Mouse (Mus musculus) MEL-GATA-1-ER (cell line): ENCODE results near the gene Tbxas1.
A peak's percentile ranks its signal among the peaks of the same experiment; 100 is the strongest.

Source experiments
- DNase-seq: peaks from one replicate; pipeline ENCODE4 v3.0.0-alpha.2; 2012; ENCODE audit warnings: low read depth; ENCODE audit errors: extremely low read depth

Tbxas1 gene

DNA sequence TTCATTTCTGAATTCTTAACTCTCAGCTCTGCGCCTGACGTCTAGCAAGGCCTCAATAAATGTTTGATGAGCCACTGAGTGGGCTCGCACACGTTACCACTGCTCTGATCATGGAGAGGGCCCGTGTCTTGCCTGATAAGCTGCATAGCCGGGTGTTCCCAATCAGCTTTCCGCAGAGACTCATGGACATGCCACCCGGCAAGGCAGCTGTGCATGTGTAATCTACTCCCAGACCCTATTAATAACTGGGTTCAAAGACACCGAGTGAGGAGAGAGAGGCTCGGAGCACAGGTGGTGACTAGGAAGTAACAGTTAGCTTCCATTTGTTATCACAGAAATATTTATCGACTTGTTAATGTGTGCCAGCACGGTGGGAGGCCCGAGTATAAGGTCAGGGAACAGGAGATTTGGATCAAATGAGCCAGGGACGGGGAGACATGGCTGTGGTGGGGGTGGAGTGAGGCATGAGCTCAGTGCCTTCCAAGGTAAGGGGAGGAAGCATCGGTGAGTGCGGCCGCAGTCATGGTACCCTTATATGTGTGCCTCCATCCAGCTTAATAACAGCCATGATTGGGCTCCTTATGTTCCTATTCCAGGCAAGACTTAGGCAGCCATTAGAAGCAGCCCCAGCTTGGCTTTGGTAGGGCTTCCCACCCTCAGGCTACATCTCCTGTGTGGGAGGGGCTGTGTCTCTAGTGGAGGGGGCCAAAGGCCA lies 46.0 kb downstream of the Tbxas1 start:
- DNase-seq: peak; percentile 88

DNA sequence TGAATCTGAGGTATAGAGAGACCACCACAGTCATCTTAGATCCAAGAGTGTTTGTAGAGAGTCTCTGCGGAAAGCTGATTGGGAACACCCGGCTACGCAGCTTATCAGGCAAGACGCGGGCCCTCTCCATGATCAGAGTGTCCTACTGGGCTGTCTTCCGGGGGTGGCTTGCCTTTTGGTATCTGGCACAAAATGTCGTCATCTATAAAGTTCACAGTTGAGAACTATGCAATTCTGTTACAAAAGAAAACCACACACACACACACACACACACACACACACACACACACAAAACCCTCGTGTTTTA lies 46.6 kb downstream of the Tbxas1 start:
- DNase-seq: no peak

DNA sequence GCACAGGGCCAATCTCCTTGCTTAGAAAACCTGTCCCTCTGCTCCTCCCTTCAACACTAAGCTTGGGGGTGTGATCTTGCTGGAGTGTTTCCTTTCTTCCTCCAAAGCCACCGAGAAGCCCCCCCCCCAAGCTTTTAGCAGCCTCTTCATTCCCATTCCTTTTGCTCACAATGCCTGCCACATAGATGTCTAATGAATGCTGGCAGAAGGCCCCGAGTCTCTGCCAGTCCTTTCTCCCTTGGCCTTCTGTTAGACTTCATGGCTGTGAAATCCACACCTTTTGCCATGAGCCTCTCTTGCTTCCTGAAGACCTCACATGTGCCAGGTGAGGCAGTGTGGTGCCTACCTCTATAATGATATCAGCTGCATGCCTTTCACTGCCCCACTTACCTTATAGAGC lies 47.3 kb downstream of the Tbxas1 start:
- DNase-seq: no peak

DNA sequence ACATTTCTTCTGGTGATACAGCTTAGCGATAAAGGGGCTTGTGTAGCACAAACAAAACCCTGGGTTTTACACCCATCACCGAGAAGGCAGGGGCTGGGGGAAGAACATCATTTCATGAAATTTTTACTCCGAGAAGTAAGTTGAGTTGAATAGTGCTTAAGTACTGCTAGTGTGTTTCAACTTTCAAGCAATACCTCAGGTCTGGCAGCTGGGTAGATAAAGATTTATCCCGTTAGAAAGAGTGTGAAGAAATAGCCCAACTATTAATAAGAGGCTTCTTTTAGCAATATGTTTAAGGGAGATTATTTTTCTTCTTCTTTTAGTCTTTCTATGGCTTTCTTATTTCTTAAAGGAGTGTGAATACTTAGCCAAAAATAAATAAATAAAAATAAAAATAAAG lies 48.2 kb downstream of the Tbxas1 start:
- DNase-seq: no peak

DNA sequence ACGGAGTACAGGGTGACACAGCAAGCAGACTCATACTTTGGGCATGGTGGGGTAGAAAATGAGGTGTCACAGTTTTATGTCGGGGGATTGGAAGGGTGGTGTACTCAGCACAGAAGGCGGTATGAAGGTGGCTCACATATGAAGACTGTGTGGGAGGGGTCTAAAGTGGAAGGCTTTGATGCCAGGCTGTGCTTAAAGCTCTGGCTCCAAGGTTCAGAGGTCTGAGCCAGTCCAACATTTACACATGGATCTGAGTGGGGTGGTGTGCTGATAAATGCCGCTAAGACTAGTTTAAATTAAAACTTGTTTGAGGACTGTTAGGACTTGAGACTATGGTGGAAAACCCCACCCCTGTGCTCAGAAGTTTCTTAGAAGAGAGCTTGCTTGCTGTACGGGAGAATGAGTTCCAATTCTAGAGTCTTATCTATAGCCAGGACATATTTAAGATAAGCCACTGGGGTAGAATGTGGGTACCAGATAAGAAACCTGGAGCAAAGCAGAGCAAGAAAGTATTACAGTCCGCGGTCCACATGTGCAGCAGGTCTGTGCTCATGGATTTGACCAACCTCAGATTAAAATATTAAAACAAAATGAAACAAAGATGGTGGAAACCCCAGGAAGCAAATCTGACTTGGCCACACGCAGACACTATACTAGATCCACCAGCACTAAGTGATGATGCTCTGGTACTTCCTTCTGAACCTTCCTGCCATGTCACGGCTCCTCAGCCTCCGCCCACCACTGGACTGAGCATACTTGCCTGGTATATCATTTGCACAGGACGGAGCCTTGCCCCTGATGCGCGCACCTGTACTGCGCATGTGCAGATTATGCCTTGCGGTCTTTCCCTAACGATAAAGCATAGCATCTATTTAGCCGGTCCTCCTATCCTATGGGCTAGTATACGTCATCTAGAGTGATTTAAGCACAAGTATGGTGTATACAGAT lies 48.9 kb downstream of the Tbxas1 start:
- peak; percentile 92 for DNase-seq

DNA sequence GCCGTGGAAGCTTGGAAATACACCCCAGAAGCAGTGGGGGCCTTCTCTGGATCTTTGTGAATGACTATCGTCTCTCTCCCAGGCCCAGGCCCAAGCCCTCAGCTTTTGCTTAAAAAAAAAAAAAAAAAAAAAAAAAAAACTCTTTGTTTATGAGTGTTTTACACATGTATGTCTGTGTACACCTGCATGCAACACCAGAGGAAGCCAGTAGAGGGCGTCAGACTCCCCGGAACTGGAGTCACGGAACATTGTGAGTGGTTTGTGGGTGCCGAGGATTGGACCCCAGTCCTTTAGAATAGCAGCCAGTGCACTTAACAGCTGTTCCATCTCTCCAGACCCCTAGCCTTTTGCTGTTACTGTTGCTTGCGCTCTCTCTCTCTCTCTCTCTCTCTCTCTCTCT lies 50.5 kb downstream of the Tbxas1 start:
- DNase-seq: no peak

DNA sequence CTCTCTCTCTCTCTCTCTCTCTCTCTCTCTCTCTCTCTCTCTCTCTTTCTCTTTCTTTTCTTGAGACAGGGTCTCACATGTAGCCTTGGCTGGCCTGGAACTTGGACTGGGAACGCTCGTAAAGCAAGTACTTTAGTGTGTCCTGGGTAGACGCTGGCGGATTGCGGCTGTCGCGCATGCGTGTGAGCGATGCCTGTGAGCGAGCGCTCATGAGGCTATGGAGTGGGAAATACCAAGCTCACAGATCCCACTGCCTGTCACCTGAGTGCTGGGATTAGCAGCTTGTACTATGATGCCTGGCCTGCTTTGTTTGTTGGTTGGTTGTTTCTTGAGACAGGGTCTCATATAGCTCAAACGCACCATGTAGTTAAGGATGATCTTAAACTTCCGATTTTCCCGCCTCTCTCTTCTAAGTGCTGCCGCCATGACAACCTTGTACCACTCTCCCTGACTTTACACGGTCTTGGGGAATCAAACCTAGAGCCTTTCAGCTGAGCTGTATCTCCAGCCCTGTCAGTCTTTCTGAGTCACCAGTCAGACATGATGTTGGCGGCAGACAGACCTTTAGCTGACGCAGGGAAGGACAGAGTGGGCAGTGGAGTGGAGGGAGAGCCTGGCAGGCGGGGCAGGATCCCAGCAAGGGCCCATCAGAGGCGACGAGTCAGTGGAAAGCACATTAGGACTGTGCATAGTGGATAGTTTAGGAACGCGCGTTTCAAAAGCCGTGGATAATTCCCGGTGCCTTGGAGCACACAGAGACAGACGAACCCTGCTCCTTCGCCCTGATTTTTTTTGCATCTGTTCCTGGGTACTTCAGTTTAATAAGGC lies 51.1 kb downstream of the Tbxas1 start:
- no peak for DNase-seq

DNA sequence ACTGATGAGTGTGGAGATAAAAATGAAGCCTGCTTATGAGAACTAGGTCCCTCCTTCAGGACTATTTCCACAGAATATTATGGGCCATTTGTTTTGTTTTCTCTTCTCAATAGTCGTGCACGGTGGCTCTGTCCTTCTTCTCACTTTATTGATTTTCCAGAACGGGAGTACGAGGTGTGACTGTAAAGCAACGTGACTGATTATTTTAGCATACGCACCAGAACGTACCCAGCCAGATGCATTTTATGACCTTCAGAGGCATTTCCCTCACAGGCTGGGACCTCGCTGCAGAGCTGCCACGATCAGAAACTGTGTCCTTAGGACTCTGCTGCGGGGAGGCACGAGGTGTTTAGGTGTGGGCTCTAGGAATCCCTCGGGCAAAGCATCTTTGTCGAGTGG lies 51.8 kb downstream of the Tbxas1 start:
- no peak for DNase-seq

DNA sequence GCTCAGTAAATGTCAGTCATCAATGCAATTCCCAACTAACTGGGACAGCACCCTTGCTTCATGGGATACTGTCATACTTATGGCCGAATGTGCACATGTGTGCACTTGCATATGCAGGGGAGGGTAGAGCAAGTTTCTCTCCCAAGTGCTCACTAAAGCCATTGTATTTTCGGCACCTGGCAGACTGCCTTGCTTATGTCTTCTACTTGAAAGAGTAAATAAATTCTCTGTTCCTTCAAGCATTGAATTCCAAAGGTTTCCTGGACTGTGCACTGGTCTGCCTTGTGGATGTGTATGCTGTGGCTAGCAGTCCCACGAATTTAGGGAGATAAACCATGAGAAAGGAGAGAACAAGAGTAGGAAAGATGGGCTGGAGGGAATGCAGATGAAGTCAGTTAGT lies 53.3 kb downstream of the Tbxas1 start:
- DNase-seq: no peak

DNA sequence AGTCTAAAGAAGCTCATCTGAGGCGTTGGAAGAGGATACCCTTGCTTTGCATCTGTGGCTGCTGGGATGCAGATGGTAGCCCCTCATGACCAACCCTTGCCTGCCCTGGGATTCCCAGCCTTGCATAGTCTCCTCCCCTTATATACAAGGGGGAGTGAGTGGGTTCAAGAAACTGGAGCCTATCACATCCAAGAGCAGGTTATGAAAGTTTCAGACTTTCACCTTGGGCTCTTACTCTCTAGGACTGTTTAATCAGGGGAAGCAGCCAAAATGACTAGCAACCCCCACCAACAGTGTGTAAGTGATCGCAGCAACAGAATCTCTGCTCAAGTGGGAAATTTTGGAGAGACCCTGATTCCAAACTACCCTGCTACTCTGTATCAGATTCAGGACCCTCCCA lies 60.8 kb downstream of the Tbxas1 start:
- no peak for DNase-seq

DNA sequence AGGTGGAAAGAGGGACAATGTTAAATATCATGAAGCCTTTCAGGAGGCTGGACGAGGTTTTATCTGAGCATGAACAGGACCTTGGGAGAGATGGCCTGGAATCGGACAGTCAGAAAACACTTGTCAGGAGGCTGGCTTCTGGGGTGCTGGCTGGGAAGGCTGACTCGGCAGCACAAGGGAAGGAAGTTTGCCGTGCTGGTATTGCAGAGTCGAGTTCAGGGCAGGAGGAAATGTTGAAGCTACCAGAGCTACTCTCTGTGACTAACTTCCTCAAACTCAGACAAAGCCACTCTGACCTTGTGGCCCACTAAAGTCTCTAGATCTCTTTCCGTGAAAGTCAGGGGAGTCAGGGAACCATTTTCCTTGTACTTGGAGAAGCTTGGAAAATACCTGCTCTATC lies 63.2 kb downstream of the Tbxas1 start:
- peak; percentile 58 for DNase-seq

DNA sequence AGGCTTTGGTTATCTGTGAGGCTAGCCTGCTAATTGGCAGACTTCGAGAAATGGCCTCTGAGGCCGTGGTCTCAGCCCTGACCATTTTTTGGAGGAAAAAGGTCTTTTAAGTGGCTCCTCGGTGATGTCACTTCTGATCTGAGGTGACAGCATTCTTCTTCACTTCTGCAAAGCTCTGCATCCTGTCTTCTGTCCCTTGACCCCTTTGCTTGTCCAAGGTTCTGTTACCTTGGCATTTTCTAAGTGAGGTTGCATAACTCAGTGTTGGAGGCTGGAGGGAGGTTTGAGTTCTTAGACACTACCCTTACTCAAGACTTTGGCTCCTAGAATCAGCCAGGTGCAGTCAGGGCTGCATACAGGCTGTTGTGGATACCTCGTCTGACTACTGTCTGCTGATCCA lies 63.9 kb downstream of the Tbxas1 start:
- no peak for DNase-seq

DNA sequence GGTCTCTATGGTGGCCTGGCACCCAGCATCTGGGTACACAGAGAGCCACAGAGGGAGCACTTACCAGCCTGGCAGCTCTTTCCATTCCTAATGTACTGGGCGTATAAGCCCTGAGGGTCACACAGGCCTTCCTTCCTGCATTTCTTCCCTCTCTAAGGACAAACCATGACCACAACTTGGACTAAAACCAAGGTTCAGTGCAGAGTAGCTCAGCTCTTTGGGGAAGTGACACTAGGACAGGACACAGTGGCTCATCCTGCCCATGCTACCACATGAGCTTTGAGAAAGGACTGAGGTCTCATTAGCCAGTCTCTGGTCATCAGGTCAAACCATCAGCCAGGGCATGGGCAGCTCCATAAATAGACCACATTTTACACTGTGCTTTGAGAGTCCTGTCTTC lies 65.8 kb downstream of the Tbxas1 start:
- DNase-seq: no peak

DNA sequence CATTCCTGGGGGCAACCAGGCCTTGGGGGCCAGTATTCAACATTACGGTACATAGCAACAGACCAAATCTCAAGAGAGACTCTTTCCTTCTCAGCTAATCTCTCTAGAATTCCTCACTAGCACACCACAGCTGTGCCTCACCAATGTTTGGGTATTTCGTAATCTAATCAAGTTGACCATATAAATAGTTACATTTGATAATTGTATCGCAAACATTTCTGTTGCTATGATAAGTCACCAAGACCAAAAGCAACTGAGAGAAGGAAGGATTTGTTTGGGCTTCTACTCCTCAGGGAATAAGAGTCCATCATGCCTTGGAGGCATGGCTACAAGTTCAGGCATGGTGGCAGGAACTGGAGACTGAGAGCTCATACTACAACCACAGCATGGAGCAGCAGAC lies 67.6 kb downstream of the Tbxas1 start:
- DNase-seq: no peak

DNA sequence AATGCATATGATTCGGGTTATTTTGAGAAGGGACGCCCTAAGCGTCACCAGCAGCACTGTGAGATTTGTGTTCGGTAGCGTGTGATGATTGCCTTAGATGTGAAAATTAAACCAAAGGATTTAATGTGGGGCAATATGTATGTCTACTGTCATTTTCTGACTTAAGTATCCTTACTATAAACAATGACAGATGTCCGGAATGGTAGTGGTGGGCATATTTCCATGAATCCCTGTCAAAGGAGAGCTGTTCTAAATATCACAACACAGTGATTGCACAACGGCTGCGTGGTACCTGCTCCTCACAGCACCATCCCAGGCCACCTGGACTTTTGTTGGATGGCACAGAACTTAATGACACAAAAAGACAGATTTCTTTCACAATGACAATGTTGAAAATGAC lies 69.2 kb downstream of the Tbxas1 start:
- DNase-seq: no peak

DNA sequence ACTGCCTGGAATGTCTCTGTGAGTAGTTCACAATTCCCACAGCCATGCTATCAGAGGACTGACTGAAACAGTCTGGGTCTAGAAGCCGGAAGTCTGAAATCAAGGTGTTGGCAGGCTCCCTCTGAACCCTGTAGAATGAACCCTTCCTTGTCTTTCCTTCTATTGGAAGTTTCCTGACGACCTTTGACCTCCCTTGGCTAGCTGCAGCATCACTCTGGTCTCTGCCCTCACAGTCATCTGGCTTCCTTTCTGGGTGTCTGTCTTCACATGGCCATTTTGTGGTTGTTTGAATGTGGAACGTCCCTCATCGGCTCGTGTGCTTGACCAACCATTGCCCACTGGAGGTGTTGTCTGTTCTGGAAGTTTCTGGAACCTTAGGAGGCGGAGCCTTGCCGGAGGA lies 69.6 kb downstream of the Tbxas1 start:
- no peak for DNase-seq

DNA sequence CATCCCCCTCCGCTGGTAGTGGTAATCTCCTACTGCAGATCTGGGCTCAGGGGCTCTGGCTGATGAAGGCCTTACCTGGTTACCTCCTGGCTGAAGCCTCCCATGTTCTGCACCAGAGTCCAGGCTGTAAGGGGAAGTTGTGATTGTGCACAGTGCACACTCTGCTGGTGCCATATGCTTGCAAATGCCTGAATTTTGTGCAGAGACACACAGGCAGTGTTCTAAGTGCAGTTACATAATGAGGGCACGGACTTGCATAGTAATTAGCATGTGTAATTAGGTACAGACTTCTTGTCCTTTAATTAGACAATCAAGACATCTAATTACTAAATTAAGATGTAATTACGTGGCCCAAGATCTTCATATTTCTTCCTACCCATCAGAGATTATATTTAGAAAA lies 70.5 kb downstream of the Tbxas1 start:
- no peak for DNase-seq

DNA sequence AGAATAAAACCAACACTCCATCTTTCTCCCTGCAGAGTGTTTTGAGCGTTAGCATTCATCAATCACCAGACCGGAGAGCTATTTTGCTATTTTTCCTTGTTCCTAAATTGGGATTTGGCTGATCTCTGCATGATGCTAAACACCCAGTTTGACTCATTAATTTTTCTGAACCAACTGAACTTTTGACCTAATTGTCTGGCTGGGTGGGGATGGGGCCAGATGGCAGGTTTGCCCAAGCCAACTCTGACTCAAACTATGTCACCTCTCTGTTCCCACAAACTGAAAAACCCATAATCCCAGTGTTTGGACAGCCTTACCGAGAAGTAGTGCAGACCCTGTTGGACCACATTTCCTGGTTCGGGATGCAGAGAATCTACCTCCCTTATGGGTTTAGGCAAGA lies 72.1 kb downstream of the Tbxas1 start:
- DNase-seq: no peak

DNA sequence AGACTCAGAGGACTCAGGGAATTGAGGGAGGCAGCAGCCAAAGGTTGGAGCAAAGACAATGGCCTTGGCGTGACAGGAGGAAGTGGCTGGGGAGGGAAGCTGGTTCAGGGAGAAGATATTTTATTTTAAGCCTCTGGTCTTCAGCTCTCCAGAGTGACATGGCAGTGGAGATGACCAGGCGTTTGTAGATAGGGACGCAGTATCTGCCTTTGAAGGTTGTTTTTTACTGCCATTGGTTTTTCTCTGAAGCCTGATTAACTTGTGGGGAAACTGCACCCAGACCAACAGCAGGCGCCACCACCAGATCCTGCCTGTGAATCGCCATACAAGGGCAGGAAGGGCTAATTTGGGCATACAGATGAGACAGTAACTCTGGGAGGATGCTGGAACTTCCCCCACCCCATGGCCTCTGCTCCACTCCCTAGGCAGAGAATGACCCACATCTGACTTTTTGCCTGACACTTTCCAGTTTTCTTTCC lies 74.5 kb downstream of the Tbxas1 start:
- DNase-seq: peak; percentile 41

DNA sequence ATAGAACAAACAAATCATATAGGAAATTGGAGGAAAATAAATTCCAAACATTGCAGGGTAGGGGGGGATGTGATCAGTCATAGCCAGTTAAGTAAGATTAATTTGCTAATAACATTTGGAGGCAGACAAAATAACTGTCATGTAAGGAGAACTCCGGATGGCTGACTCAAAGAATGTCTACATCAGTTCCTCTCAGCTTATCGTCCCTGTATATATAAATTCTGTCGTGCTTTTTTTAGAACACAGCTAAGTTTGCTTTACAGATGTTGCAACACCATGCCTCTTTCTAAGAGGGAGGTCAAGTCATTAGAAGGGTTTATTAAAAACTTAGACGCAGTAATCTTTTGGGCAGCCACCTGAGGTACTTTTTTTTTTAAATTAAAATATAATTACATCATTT lies 75.1 kb downstream of the Tbxas1 start:
- no peak for DNase-seq

DNA sequence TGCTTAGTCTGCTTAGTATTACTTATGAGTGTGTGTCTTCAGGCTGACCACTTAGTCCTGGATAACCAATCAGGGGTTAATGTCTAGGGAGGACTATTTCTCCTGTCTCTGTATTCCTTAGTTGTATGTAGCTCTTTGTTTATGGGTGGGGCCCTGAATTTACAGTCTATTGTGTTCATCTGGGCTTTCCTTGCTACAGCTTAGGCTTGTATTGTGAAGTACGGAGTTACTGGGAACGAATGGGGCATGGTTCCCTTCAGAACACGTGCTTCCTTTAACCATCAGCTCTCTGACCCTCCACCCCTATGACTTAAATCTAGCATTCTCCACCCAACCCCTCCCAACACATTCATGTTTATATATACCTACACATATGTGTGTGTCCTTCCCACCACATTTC lies 75.6 kb downstream of the Tbxas1 start:
- DNase-seq: no peak

DNA sequence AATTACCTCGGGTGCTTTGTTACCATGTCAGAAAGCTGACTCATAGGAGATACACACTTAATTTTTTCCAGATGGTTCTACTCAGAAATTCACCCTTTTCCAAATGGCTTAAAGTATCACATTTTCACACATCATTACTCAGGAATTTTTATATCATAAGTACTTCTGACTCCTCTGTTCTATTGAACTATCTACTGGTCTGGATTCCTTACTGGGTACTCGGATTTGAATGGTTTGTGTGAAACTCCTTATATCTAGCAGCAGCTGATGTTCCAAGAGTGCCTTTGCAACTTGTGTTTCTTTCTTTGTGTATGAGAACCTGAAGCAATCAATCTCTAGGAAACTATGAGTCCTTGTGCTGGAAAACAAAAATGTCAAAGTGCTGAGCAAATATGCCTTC lies 81.4 kb downstream of the Tbxas1 start:
- DNase-seq: no peak
